25 mouse cellular contexts compared by ENCODE assay signal in genomic region chr5:103389415-103389814, GRCm38 (mm10). TPM values are rescaled to one million over a fixed set of nuclear protein-coding genes. Genes with fewer than 3 reads are reported as not detected.
DNase-seq lines count a peak whose midpoint lies in the region; ATAC-seq lines count a peak whose summit lies in the region.
"Had no signal": no experiment of that assay in that cellular context is flagged by ENCODE, and none has a peak within 500 bp of the region (broad histone marks: within the 10 kb centered on the region; RNA-seq: fewer than 3 reads in every experiment).

No protein-coding gene starts in this region.

- peak; percentile 11 for DNase-seq in gastrocnemius, adult 18-20 months (ENCODE audit: low spot score)
- DNase-seq in gastrocnemius, postnatal 10 days = no peak
- peak; percentile 21 for DNase-seq in lung, postnatal 36 days
- no peak for DNase-seq in lung, postnatal 25 days (ENCODE audit: low spot score)
- DNase-seq in adrenal gland, adult 8-10 months = no peak
- DNase-seq: adrenal gland, postnatal 25 days; cerebellum, adult 8-10 months; cerebellum, postnatal 25 days; gastrocnemius, adult 2 months; heart, adult 2 months; heart, postnatal 14 days; kidney, adult 2 months; kidney, postnatal 4 days; layer of hippocampus, postnatal 36 days; left cerebral cortex, postnatal 4 days; liver, embryonic 13.5 days; lung, adult 2 months; lung, postnatal 10 days; thymus, adult 18-20 months; thymus, postnatal 25 days had no signal

- ATAC-seq in granulocyte monocyte progenitor cell, adult 5-6 weeks (replicated peaks; ENCODE audit: poor library complexity, severe bottlenecking) = peak; percentile 96
- no peak for ATAC-seq in cerebellum, adult (ENCODE audit: insufficient number of reproducible peaks, low FRiP score, low TSS enrichment)
- ATAC-seq: forebrain, embryonic 13.5 days; hindbrain, postnatal 0 days; intestine, embryonic 15.5 days had no signal

RNA-seq across cellular contexts. Expression of gene Ptpn13, which starts 35.6 kb away (rescaled TPM):
- 1 to 10 TPM; 1.7 to 2.3 TPM for total RNA-seq in gastrocnemius, adult 18-20 months (2021)
- total RNA-seq in gastrocnemius, postnatal 10 days (2021) = 1 to 10 TPM; 6.4 to 8.1 TPM
- total RNA-seq in granulocyte monocyte progenitor cell, adult 5-6 weeks (2014; fragmentation: Nextera tagmentation) = not detected in 2 replicates
- total RNA-seq in granulocyte monocyte progenitor cell, adult 5-6 weeks (2017) = not detected in 2 replicates
- 10 to 100 TPM; 25.3 to 65.4 (median 41.0) TPM for total RNA-seq in adrenal gland, adult 8-10 months (2022)

Comparison
In these comparisons a context has a peak if more than half of its experiments do, and no peak if none do; other contexts are left out.
1. DNase-seq: peak in gastrocnemius, adult 18-20 months (single experiment) and lung, postnatal 36 days (single experiment); none in gastrocnemius, postnatal 10 days (single experiment), lung, postnatal 25 days (single experiment) and adrenal gland, adult 8-10 months (single experiment).